ENCODE assay signal across 8 mouse cellular contexts in the genomic region with DNA sequence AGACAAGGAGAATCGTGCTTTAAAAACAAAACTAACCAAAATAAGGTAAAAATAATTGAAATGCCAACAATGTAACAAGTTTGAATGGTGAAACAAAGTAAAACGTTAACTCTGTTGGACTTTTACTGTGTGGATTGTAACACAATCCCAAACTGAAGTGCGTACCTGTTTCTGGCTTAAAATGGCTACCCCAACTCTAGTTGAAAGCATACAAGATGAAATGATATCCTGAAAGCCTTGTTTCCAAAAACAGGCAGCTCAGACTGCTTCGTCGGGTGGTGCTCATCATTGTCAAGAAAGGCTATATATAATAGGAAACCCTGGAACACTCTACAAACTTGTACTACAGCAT. TPM values are rescaled to one million over a fixed set of nuclear protein-coding genes. Genes with fewer than 3 reads are reported as not detected.
DNase-seq lines count a peak whose midpoint lies in the region; ATAC-seq and TF ChIP-seq lines count a peak whose summit lies in the region.
"Not testable (repeated sequence)": the region's sequence is repeated elsewhere in the genome, so short reads cannot be mapped to it uniquely, and the experiment has no call there.

No protein-coding gene starts in this region.

- 0 out of 2 replicates have a peak overlapping the region, but pooled peaks have one; percentile 74 for H3K9ac ChIP-seq in ES-E14 (ENCODE audit: insufficient read depth, low read depth, low read length, poor library complexity, severe bottlenecking)
- not testable (repeated sequence) for H3K9ac ChIP-seq in heart, adult 2 months (ENCODE audit: low read depth, low read length)
- H3K9ac ChIP-seq in hindbrain, embryonic 14.5 days: peak overlapping the region; percentile 62; the same call in 1 of the 2 replicates
- H3K9ac ChIP-seq in liver, embryonic 15.5 days: peak overlapping the region; percentile 58; the same call in 1 of the 2 replicates
- H3K9ac ChIP-seq in midbrain, embryonic 13.5 days (replicated peaks): peak overlapping the region; percentile 74; the same call in 1 of the 2 replicates

- not testable (repeated sequence) for DNase-seq in ES-E14 (ENCODE audit: low read depth, low spot score); heart, adult 2 months; hindbrain, embryonic 14.5 days (ENCODE audit: low spot score); layer of hippocampus, adult 2 months (ENCODE audit: low spot score in 2 of 2); spleen, adult 2 months (ENCODE audit: low read depth in 1 of 2, low spot score in 2 of 2)

- intact Hi-C loops in heart, adult 2 months (cut with DNase I): not testable (repeated sequence)

- H3K27me3 ChIP-seq in heart, adult 2 months (ENCODE audit: control insufficient read depth, insufficient read depth, low read length); hindbrain, embryonic 14.5 days (ENCODE audit: control insufficient read depth, insufficient read depth, low read length); liver, embryonic 15.5 days; midbrain, embryonic 13.5 days; spleen, adult 2 months (ENCODE audit: control insufficient read depth, insufficient read depth, low read length): not testable (repeated sequence)

- H3K27ac ChIP-seq in ES-E14 (ENCODE audit: insufficient read depth, low read depth, low read length, poor library complexity, severe bottlenecking): peak overlapping the region; percentile 86; the same call in 1 of the 2 replicates
- H3K27ac ChIP-seq in embryonic fibroblast, embryonic 13.5 days (ENCODE audit: insufficient read depth, low read length): peak overlapping the region; percentile 52
- H3K27ac ChIP-seq in heart, adult 2 months: peak overlapping the region; percentile 94
- H3K27ac ChIP-seq in hindbrain, embryonic 14.5 days: peak overlapping the region; percentile 96
- peak overlapping the region; percentile 97 for H3K27ac ChIP-seq in layer of hippocampus, adult 2 months
- H3K27ac ChIP-seq in liver, embryonic 15.5 days (replicated peaks): peak overlapping the region; percentile 98
- peak overlapping the region; percentile 98 for H3K27ac ChIP-seq in midbrain, embryonic 13.5 days
- peak overlapping the region; percentile 88; the same call in 1 of the 2 replicates for H3K27ac ChIP-seq in spleen, adult 2 months (ENCODE audit: insufficient read depth, low read length)

- H3K4me1 ChIP-seq in ES-E14 (ENCODE audit: control insufficient read depth in 2 of 2, insufficient read depth in 2 of 2, low read length in 2 of 2, poor library complexity in 1 of 2); embryonic fibroblast, embryonic 13.5 days (ENCODE audit: control insufficient read depth, insufficient read depth, low read length); heart, adult 2 months (ENCODE audit: control insufficient read depth, insufficient read depth, low read length); hindbrain, embryonic 14.5 days (replicated peaks; ENCODE audit: control insufficient read depth, insufficient read depth, low read length); spleen, adult 2 months (ENCODE audit: control insufficient read depth, insufficient read depth, insufficient read length): not testable (repeated sequence)
- H3K4me1 ChIP-seq in liver, embryonic 15.5 days (replicated peaks): peaks cover 44% of the 10 kb centered on the region
- peaks cover 11% of the 10 kb centered on the region for H3K4me1 ChIP-seq in midbrain, embryonic 13.5 days (replicated peaks)

- H3K79me2 ChIP-seq in heart, adult 2 months (replicated peaks; ENCODE audit: control insufficient read depth, insufficient read depth, low read length): not testable (repeated sequence)

- in situ Hi-C loops in ES-E14 (cut with MboI; ENCODE audit: low sequenced_read_pairs in 2 of 2, unreplicated experiment in 2 of 2): loop anchor here (25.0 kb wide), 2 partner anchors 1524 to 1824 kb away; a partner anchor contains a TSS

- 0% methylated on average over 2 of the region's 5 CpGs for WGBS in heart, adult 2 months
- 0% methylated on average over 2 of the region's 5 CpGs for WGBS in hindbrain, embryonic 14.5 days
- WGBS in liver, embryonic 15.5 days (ENCODE audit: insufficient replicate concordance): 0% methylated on average over 2 of the region's 5 CpGs
- 0% methylated on average over 2 of the region's 5 CpGs for WGBS in midbrain, embryonic 13.5 days
- 0% methylated on average over 2 of the region's 5 CpGs for whole genome bisulfite sequencing in spleen, adult 2 months

- not testable (repeated sequence) for H3K9me3 ChIP-seq in ES-E14 (ENCODE audit: control insufficient read depth, insufficient read depth, low read depth, low read length); hindbrain, embryonic 14.5 days (ENCODE audit: control insufficient read depth, low read length); liver, embryonic 15.5 days (replicated peaks); midbrain, embryonic 13.5 days

- TF ChIP-seq CTCF in embryonic fibroblast, embryonic 13.5 days (IDR thresholded peaks at IDR 0.05; ENCODE audit: borderline replicate concordance, insufficient read depth, low read length); heart, adult 2 months (IDR thresholded peaks at IDR 0.05); layer of hippocampus, adult 2 months (conservative IDR thresholded peaks at IDR 0.05); spleen, adult 2 months (IDR thresholded peaks at IDR 0.05; ENCODE audit: extremely low read depth, insufficient read depth, insufficient read length, insufficient replicate concordance): not testable (repeated sequence)

- peak overlapping the region; percentile 67 for H3K4me2 ChIP-seq in hindbrain, embryonic 14.5 days (replicated peaks)
- peak overlapping the region; percentile 82 for H3K4me2 ChIP-seq in liver, embryonic 15.5 days
- H3K4me2 ChIP-seq in midbrain, embryonic 13.5 days (replicated peaks): peak overlapping the region; percentile 67

- not testable (repeated sequence) for H3K36me3 ChIP-seq in ES-E14 (ENCODE audit: control insufficient read depth, insufficient read depth, low read length, poor library complexity, severe bottlenecking); heart, adult 2 months (ENCODE audit: control insufficient read depth, insufficient read depth, low read length); hindbrain, embryonic 14.5 days (replicated peaks; ENCODE audit: control insufficient read depth, insufficient read depth); liver, embryonic 15.5 days (replicated peaks); midbrain, embryonic 13.5 days; spleen, adult 2 months (ENCODE audit: control insufficient read depth, insufficient read depth, low read length)

- TF ChIP-seq POLR2A in embryonic fibroblast, embryonic 13.5 days (IDR thresholded peaks at IDR 0.05; ENCODE audit: low read depth, low read length); heart, adult 2 months (IDR thresholded peaks at IDR 0.05; ENCODE audit: insufficient read depth, low read depth, low read length); spleen, adult 2 months (IDR thresholded peaks at IDR 0.05; ENCODE audit: low read depth, low read length): not testable (repeated sequence)

- peak overlapping the region; percentile 55 to 65 for H3K4me3 ChIP-seq in ES-E14 (ENCODE audit: insufficient read depth in 1 of 2, low read depth in 1 of 2, low read length in 2 of 2, poor library complexity in 1 of 2, severe bottlenecking in 1 of 2)
- H3K4me3 ChIP-seq in embryonic fibroblast, embryonic 13.5 days (ENCODE audit: insufficient read depth, low read length): peak overlapping the region; percentile 38
- peak overlapping the region; percentile 50 for H3K4me3 ChIP-seq in heart, adult 2 months
- peak overlapping the region; percentile 34 for H3K4me3 ChIP-seq in hindbrain, embryonic 14.5 days (replicated peaks; ENCODE audit: low read length)
- H3K4me3 ChIP-seq in layer of hippocampus, adult 2 months: peak overlapping the region; percentile 73
- H3K4me3 ChIP-seq in liver, embryonic 15.5 days (replicated peaks): peak overlapping the region; percentile 54
- H3K4me3 ChIP-seq in midbrain, embryonic 13.5 days (replicated peaks): peak overlapping the region; percentile 47
- H3K4me3 ChIP-seq in spleen, adult 2 months (ENCODE audit: extremely low read depth, insufficient read depth, insufficient read length): peak overlapping the region; percentile 54

- TF ChIP-seq EP300 in heart, adult 2 months (IDR thresholded peaks at IDR 0.05; ENCODE audit: insufficient read depth, low read depth, low read length): not testable (repeated sequence)

- not testable (repeated sequence) for ATAC-seq in hindbrain, embryonic 14.5 days (ENCODE audit: low FRiP score); liver, embryonic 15.5 days (ENCODE audit: insufficient read depth); midbrain, embryonic 13.5 days

RNA-seq across cellular contexts. Expression of a gene that starts 0.7 kb away (rescaled TPM):
- 792 and 864 TPM in 2 replicates for total RNA-seq in ES-E14 (2012; rRNA removed)
- 2.4 and 3.4 TPM in 2 replicates for polyA plus RNA-seq in embryonic fibroblast, embryonic 13.5 days (2011; ENCODE audit: insufficient read length, low read depth, missing spikeins)
- total RNA-seq in heart, adult 2 months (2021): 10 to 100 TPM; 14.0 to 14.6 TPM
- 1.8 and 2.0 TPM in 2 replicates for polyA plus RNA-seq in heart, adult 2 months (2012; rRNA removed)
- 1.5 and 3.1 TPM in 2 replicates for polyA plus RNA-seq in hindbrain, embryonic 14.5 days (2014; fragmentation: Nextera tagmentation; extraction: Ambion mirVana)
- total RNA-seq in layer of hippocampus, adult 2 months (2021): 10 to 100 TPM; 45.3 to 54.6 TPM
- 2.7 and 4.4 TPM in 2 replicates for polyA plus RNA-seq in liver, embryonic 15.5 days (2015; fragmentation: Nextera tagmentation; extraction: Ambion mirVana)
- polyA plus RNA-seq in midbrain, embryonic 13.5 days (2015; fragmentation: Nextera tagmentation; extraction: Ambion mirVana): 3.1 and 4.7 TPM in 2 replicates
- 36.8 and 50.5 TPM in 2 replicates for polyA plus RNA-seq in spleen, adult 2 months (2012; rRNA removed)

RNA-seq across cellular contexts. Expression of a gene that starts 8.4 kb away (rescaled TPM):
- total RNA-seq in ES-E14 (2012; rRNA removed): 68.4 and 97.6 TPM in 2 replicates
- polyA plus RNA-seq in embryonic fibroblast, embryonic 13.5 days (2011; ENCODE audit: insufficient read length, low read depth, missing spikeins): 0.83 and 2.7 TPM in 2 replicates
- total RNA-seq in heart, adult 2 months (2021): under 1 TPM; 0.86 to 0.91 TPM
- polyA plus RNA-seq in heart, adult 2 months (2012; rRNA removed): 0.04 and 0.09 TPM in 2 replicates
- 0.12 and 0.17 TPM in 2 replicates for polyA plus RNA-seq in hindbrain, embryonic 14.5 days (2014; fragmentation: Nextera tagmentation; extraction: Ambion mirVana)
- total RNA-seq in layer of hippocampus, adult 2 months (2021): 1 to 10 TPM; 4.6 to 5.5 TPM
- polyA plus RNA-seq in liver, embryonic 15.5 days (2015; fragmentation: Nextera tagmentation; extraction: Ambion mirVana): 1.1 TPM in 2 replicates
- polyA plus RNA-seq in midbrain, embryonic 13.5 days (2015; fragmentation: Nextera tagmentation; extraction: Ambion mirVana): 0.23 and 0.24 TPM in 2 replicates
- 0.30 and 0.39 TPM in 2 replicates for polyA plus RNA-seq in spleen, adult 2 months (2012; rRNA removed)

RNA-seq across cellular contexts. Expression of a gene that starts 9.5 kb away (rescaled TPM):
- total RNA-seq in ES-E14 (2012; rRNA removed): 587 and 755 TPM in 2 replicates
- polyA plus RNA-seq in embryonic fibroblast, embryonic 13.5 days (2011; ENCODE audit: insufficient read length, low read depth, missing spikeins): 3.4 and 6.0 TPM in 2 replicates
- 1 to 10 TPM; 1.8 to 2.8 TPM for total RNA-seq in heart, adult 2 months (2021)
- 0.49 and 0.50 TPM in 2 replicates for polyA plus RNA-seq in heart, adult 2 months (2012; rRNA removed)
- polyA plus RNA-seq in hindbrain, embryonic 14.5 days (2014; fragmentation: Nextera tagmentation; extraction: Ambion mirVana): 21.8 and 22.5 TPM in 2 replicates
- 1 to 10 TPM; 6.6 to 7.7 TPM for total RNA-seq in layer of hippocampus, adult 2 months (2021)
- polyA plus RNA-seq in liver, embryonic 15.5 days (2015; fragmentation: Nextera tagmentation; extraction: Ambion mirVana): 75.0 and 100 TPM in 2 replicates
- polyA plus RNA-seq in midbrain, embryonic 13.5 days (2015; fragmentation: Nextera tagmentation; extraction: Ambion mirVana): 51.6 and 53.6 TPM in 2 replicates
- polyA plus RNA-seq in spleen, adult 2 months (2012; rRNA removed): 15.5 and 23.4 TPM in 2 replicates

RNA-seq across cellular contexts. Expression of a gene that starts 9.7 kb away (rescaled TPM):
- total RNA-seq in ES-E14 (2012; rRNA removed): 1,383 and 2,074 TPM in 2 replicates
- 12.6 and 22.6 TPM in 2 replicates for polyA plus RNA-seq in embryonic fibroblast, embryonic 13.5 days (2011; ENCODE audit: insufficient read length, low read depth, missing spikeins)
- 10 to 100 TPM; 16.4 to 19.5 TPM for total RNA-seq in heart, adult 2 months (2021)
- polyA plus RNA-seq in heart, adult 2 months (2012; rRNA removed): 3.3 TPM in 2 replicates
- 0.94 and 2.3 TPM in 2 replicates for polyA plus RNA-seq in hindbrain, embryonic 14.5 days (2014; fragmentation: Nextera tagmentation; extraction: Ambion mirVana)
- total RNA-seq in layer of hippocampus, adult 2 months (2021): 10 to 100 TPM; 74.0 to 78.9 TPM
- 10.0 and 11.6 TPM in 2 replicates for polyA plus RNA-seq in liver, embryonic 15.5 days (2015; fragmentation: Nextera tagmentation; extraction: Ambion mirVana)
- 4.1 and 7.5 TPM in 2 replicates for polyA plus RNA-seq in midbrain, embryonic 13.5 days (2015; fragmentation: Nextera tagmentation; extraction: Ambion mirVana)
- 57.5 and 66.9 TPM in 2 replicates for polyA plus RNA-seq in spleen, adult 2 months (2012; rRNA removed)

RNA-seq across cellular contexts. Expression of a gene that starts 10.1 kb away (rescaled TPM):
- 1,886 and 2,172 TPM in 2 replicates for total RNA-seq in ES-E14 (2012; rRNA removed)
- 9.6 and 18.1 TPM in 2 replicates for polyA plus RNA-seq in embryonic fibroblast, embryonic 13.5 days (2011; ENCODE audit: insufficient read length, low read depth, missing spikeins)
- 10 to 100 TPM; 14.7 to 19.6 TPM for total RNA-seq in heart, adult 2 months (2021)
- 0.88 TPM in 1 of 2 replicates, not detected in the other for polyA plus RNA-seq in heart, adult 2 months (2012; rRNA removed)
- polyA plus RNA-seq in hindbrain, embryonic 14.5 days (2014; fragmentation: Nextera tagmentation; extraction: Ambion mirVana): not detected in 2 replicates
- 100 to 1,000 TPM; 150 to 167 TPM for total RNA-seq in layer of hippocampus, adult 2 months (2021)
- 1.4 and 2.5 TPM in 2 replicates for polyA plus RNA-seq in liver, embryonic 15.5 days (2015; fragmentation: Nextera tagmentation; extraction: Ambion mirVana)
- polyA plus RNA-seq in midbrain, embryonic 13.5 days (2015; fragmentation: Nextera tagmentation; extraction: Ambion mirVana): not detected in 2 replicates
- 24.8 and 33.8 TPM in 2 replicates for polyA plus RNA-seq in spleen, adult 2 months (2012; rRNA removed)
